8 mouse cellular contexts compared by ENCODE assay signal in the genomic region with DNA sequence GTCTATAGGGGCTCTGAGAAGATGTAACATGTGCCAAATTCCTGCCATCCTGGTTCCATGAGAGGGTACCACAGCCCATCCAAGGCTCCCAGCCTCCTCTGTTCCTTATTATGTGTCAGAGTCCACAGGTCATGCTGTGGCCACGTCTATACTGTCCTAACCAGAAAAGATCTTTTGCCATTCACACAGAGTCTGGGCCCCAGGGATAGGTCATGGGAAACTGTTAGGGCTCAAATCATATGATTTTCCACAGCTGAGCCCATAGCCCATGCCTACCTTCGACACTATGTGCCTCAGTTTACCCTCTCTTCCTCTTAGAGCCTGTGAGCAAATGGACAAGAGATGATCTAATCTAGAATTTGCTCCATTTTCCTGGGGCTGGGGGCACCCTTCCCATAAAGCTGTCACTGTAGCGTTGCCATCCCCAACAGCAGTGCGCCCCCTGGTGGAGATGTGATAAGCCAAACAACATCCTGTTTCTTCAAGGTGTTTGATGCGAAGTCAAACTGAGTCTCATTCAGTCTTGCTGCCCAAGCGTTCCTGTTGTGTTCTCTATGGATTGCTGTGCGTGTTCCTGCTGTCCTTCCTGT. TPM values are rescaled to one million over a fixed set of nuclear protein-coding genes. Genes with fewer than 3 reads are reported as not detected.
A peak's percentile ranks its signal among the peaks of the same experiment; 100 is the strongest.
DNase-seq lines count a peak whose midpoint lies in the region; ATAC-seq and TF ChIP-seq lines count a peak whose summit lies in the region.

No protein-coding gene starts in this region.

- peak; percentile 89 for DNase-seq in layer of hippocampus, adult 11-12 months (ENCODE audit: low spot score)
- DNase-seq in layer of hippocampus, adult 9-10 months (ENCODE audit: low spot score) = no peak
- peak; percentile 80 to 90 for DNase-seq in cerebellum, adult 2 months
- DNase-seq in frontal cortex, postnatal 25 days (ENCODE audit: low spot score in 2 of 2) = peak; percentile 74 to 81
- DNase-seq in kidney, adult 18-20 months = peak; percentile 82
- peak; percentile 79 for DNase-seq in limb, embryonic 14.5 days (ENCODE audit: low spot score)

- 12% methylated on average over 7 of the region's 7 CpGs for WGBS in cerebellum, adult 2 months
- WGBS in limb, embryonic 14.5 days = 9% methylated on average over 7 of the region's 7 CpGs
- 12% methylated on average over 7 of the region's 7 CpGs for WGBS in neural tube, embryonic 12.5 days

- TF ChIP-seq CTCF in cerebellum, adult 2 months (IDR thresholded peaks at IDR 0.05; ENCODE audit: borderline replicate concordance, insufficient read depth, low read depth, low read length) = peak; percentile 93
- peak; percentile 86 for TF ChIP-seq CTCF in testis, adult 2 months (IDR thresholded peaks at IDR 0.05; ENCODE audit: control insufficient read depth, insufficient read depth, insufficient replicate concordance, low read depth, low read length)

- H3K27me3 ChIP-seq in cerebellum, adult 2 months (ENCODE audit: control insufficient read depth, insufficient read depth, low read length) = no peaks in the 10 kb centered on the region
- no peaks in the 10 kb centered on the region for H3K27me3 ChIP-seq in limb, embryonic 14.5 days (ENCODE audit: control insufficient read depth, insufficient read depth, low read length)
- peaks cover 4% of the 10 kb centered on the region; the same call in 1 of the 2 replicates for H3K27me3 ChIP-seq in neural tube, embryonic 12.5 days (replicated peaks)
- H3K27me3 ChIP-seq in testis, adult 2 months (ENCODE audit: control insufficient read depth, insufficient read depth, low read length) = no peaks in the 10 kb centered on the region

- no peaks in the 10 kb centered on the region for H3K36me3 ChIP-seq in limb, embryonic 14.5 days (ENCODE audit: control insufficient read depth, insufficient read depth, low read length)
- H3K36me3 ChIP-seq in neural tube, embryonic 12.5 days = no peaks in the 10 kb centered on the region
- H3K36me3 ChIP-seq in testis, adult 2 months (ENCODE audit: control insufficient read depth, insufficient read depth, low read length) = no peaks in the 10 kb centered on the region

- H3K4me2 ChIP-seq in limb, embryonic 14.5 days (replicated peaks; ENCODE audit: low read depth, low read length, severe bottlenecking) = no peak overlapping the region
- no peak overlapping the region for H3K4me2 ChIP-seq in neural tube, embryonic 12.5 days (replicated peaks)

- H3K9me3 ChIP-seq in limb, embryonic 14.5 days (ENCODE audit: control insufficient read depth, low read length) = no peaks in the 10 kb centered on the region
- H3K9me3 ChIP-seq in neural tube, embryonic 12.5 days = no peaks in the 10 kb centered on the region

- no peak overlapping the region for H3K9ac ChIP-seq in limb, embryonic 14.5 days (ENCODE audit: low read depth, low read length, severe bottlenecking)
- H3K9ac ChIP-seq in neural tube, embryonic 12.5 days = no peak overlapping the region

- peaks cover 22% of the 10 kb centered on the region for H3K4me1 ChIP-seq in cerebellum, adult 2 months (ENCODE audit: control insufficient read depth, insufficient read depth, low read length)
- H3K4me1 ChIP-seq in limb, embryonic 14.5 days (ENCODE audit: control insufficient read depth, insufficient read depth, low read length) = peaks cover 12% of the 10 kb centered on the region
- peaks cover 7% of the 10 kb centered on the region; the same call in 1 of the 2 replicates for H3K4me1 ChIP-seq in neural tube, embryonic 12.5 days
- no peaks in the 10 kb centered on the region for H3K4me1 ChIP-seq in testis, adult 2 months (ENCODE audit: control insufficient read depth, insufficient read depth, low read length)

- ATAC-seq in limb, embryonic 14.5 days (ENCODE audit: low FRiP score, low read depth) = peak; percentile 42; the same call in 1 of the 2 replicates
- ATAC-seq in neural tube, embryonic 12.5 days (ENCODE audit: low FRiP score, low read depth) = peak; percentile 28; the same call in 1 of the 2 replicates

- no peak overlapping the region for H3K4me3 ChIP-seq in cerebellum, adult 2 months (replicated peaks; ENCODE audit: insufficient read depth, low read depth, low read length)
- H3K4me3 ChIP-seq in limb, embryonic 14.5 days (replicated peaks; ENCODE audit: low read length) = no peak overlapping the region
- no peak overlapping the region for H3K4me3 ChIP-seq in neural tube, embryonic 12.5 days
- no peak overlapping the region for H3K4me3 ChIP-seq in testis, adult 2 months (ENCODE audit: control insufficient read depth, low read depth, low read length)

- no peak for TF ChIP-seq POLR2A in cerebellum, adult 2 months (IDR thresholded peaks at IDR 0.05; ENCODE audit: borderline replicate concordance, insufficient read depth, low read length)
- TF ChIP-seq POLR2A in limb, embryonic 14.5 days (IDR thresholded peaks at IDR 0.05; ENCODE audit: borderline replicate concordance, extremely low read depth, insufficient read depth, insufficient read length) = no peak
- TF ChIP-seq POLR2A in testis, adult 2 months (IDR thresholded peaks at IDR 0.05; ENCODE audit: control insufficient read depth, low read depth, low read length) = no peak

- no peak overlapping the region for H3K27ac ChIP-seq in cerebellum, adult 2 months (ENCODE audit: insufficient read depth, low read length)
- no peak overlapping the region for H3K27ac ChIP-seq in limb, embryonic 14.5 days (replicated peaks; ENCODE audit: low read depth, low read length)
- no peak overlapping the region for H3K27ac ChIP-seq in neural tube, embryonic 12.5 days
- H3K27ac ChIP-seq in testis, adult 2 months (ENCODE audit: control insufficient read depth, insufficient read depth, low read depth, low read length) = no peak overlapping the region

RNA-seq across cellular contexts. Expression of a gene that starts 44.9 kb away (rescaled TPM):
- 82.9 and 97.4 TPM in 2 replicates for polyA plus RNA-seq in cerebellum, adult 2 months (2012; rRNA removed)
- 17.3 and 25.0 TPM in 2 replicates for polyA plus RNA-seq in limb, embryonic 14.5 days (2012; rRNA removed)
- 7.6 and 8.7 TPM in 2 replicates for polyA plus RNA-seq in limb, embryonic 14.5 days (2014; fragmentation: Nextera tagmentation; extraction: Ambion mirVana)
- 15.6 and 16.5 TPM in 2 replicates for polyA plus RNA-seq in neural tube, embryonic 12.5 days (2016; fragmentation: Nextera tagmentation; extraction: Ambion mirVana)
- 0.11 and 0.18 TPM in 2 replicates for polyA plus RNA-seq in testis, adult 2 months (2012; rRNA removed)

RNA-seq across cellular contexts. Expression of a gene that starts 45.3 kb away (rescaled TPM):
- not detected in 2 replicates for polyA plus RNA-seq in cerebellum, adult 2 months (2012; rRNA removed)
- polyA plus RNA-seq in limb, embryonic 14.5 days (2012; rRNA removed) = not detected in 2 replicates
- not detected in 2 replicates for polyA plus RNA-seq in limb, embryonic 14.5 days (2014; fragmentation: Nextera tagmentation; extraction: Ambion mirVana)
- not detected in 2 replicates for polyA plus RNA-seq in neural tube, embryonic 12.5 days (2016; fragmentation: Nextera tagmentation; extraction: Ambion mirVana)
- 103 and 117 TPM in 2 replicates for polyA plus RNA-seq in testis, adult 2 months (2012; rRNA removed)

Comparison
In these comparisons a context has a peak if more than half of its experiments do, and no peak if none do; other contexts are left out.
1. RNA of a gene that starts 45.3 kb away (polyA plus RNA-seq): 103 to 117 TPM in testis, adult 2 months; not detected in neural tube, embryonic 12.5 days, not detected in cerebellum, adult 2 months and not detected in limb, embryonic 14.5 days; every median in the first group is over 10 times any median in the second.